Mouse (Mus musculus) heart, postnatal 10 days (tissue): ENCODE results near the gene Urgcp. TPM values are rescaled to one million over a fixed set of nuclear protein-coding genes. Genes with fewer than 3 reads are reported as not detected.
"Not testable (repeated sequence)": the region's sequence is repeated elsewhere in the genome, so short reads cannot be mapped to it uniquely, and the experiment has no call there.

Source experiments
- DNase-seq, 2 experiments: peaks; one replicate each; pipeline ENCODE4 v3.0.0; 2021
- intact Hi-C: fragments of 180-260 bp; cut with DNase I; formaldehyde crosslinking; loops from one replicate; pipeline ENCODE4 v1.15.1; 2025
- total RNA-seq, 2 experiments: library from RNA; stranded (reverse); gene quantifications; 2 replicates each; pipeline ENCODE4 v1.2.3; 2021

Urgcp gene
- total RNA-seq: 10 to 100 TPM; 65.6 to 68.5 TPM

GRCm38 (mm10) chr11:5761820-5762632 lies at the start of gene Urgcp:
Gene Urgcp, minus strand, starts transcription at chr11:5762376.
- DNase-seq: peak; percentile 96 to 97
- intact Hi-C loops: loop anchor here (2.0 kb wide), 2 partner anchors 21 to 25 kb away; no protein-coding TSS in a partner anchor

- intact Hi-C loops, DNase-seq: not testable (repeated sequence)
Observed at GRCm38 (mm10) chr11:5809487-5809886, 47.3 kb upstream of the Urgcp start.

GRCm38 (mm10) chr11:5807956-5808355 lies 45.8 kb upstream of the Urgcp start:
- no peak for DNase-seq
- intact Hi-C loops: no loop called here

- no peak for DNase-seq
- intact Hi-C loops: no loop called here
Observed at GRCm38 (mm10) chr11:5805711-5806110, 43.5 kb upstream of the Urgcp start.

- intact Hi-C loops: no loop called here
- DNase-seq: no peak
Observed at GRCm38 (mm10) chr11:5804174-5804573, 42.0 kb upstream of the Urgcp start.

GRCm38 (mm10) chr11:5803551-5803981 lies 41.4 kb upstream of the Urgcp start, which contains the start of gene Pgam2:
Gene Pgam2, minus strand, starts transcription at chr11:5803733.
- intact Hi-C loops: no loop called here
- DNase-seq: peak; percentile 80 to 87

- intact Hi-C loops: no loop called here
- peak in 1 of 2 experiments; percentile 37 for DNase-seq
Observed at GRCm38 (mm10) chr11:5802457-5803217, 40.5 kb upstream of the Urgcp start.

- peak; percentile 47 to 55 for DNase-seq
- intact Hi-C loops: no loop called here
Observed at GRCm38 (mm10) chr11:5802005-5802404, 39.8 kb upstream of the Urgcp start.

GRCm38 (mm10) chr11:5801511-5801910 lies 39.3 kb upstream of the Urgcp start:
- DNase-seq: peak in 1 of 2 experiments; percentile 23
- intact Hi-C loops: no loop called here

- DNase-seq: peak in 1 of 2 experiments; percentile 36
- intact Hi-C loops: no loop called here
Observed at GRCm38 (mm10) chr11:5799621-5800490, 37.7 kb upstream of the Urgcp start.

GRCm38 (mm10) chr11:5797928-5798327 lies 35.8 kb upstream of the Urgcp start:
- intact Hi-C loops: no loop called here
- no peak for DNase-seq

- no peak for DNase-seq
- intact Hi-C loops: no loop called here
Observed at GRCm38 (mm10) chr11:5797371-5797770, 35.2 kb upstream of the Urgcp start.

- no peak for DNase-seq
- intact Hi-C loops: no loop called here
Observed at GRCm38 (mm10) chr11:5796939-5797338, 34.8 kb upstream of the Urgcp start.

- peak; percentile 77 to 84 for DNase-seq
- intact Hi-C loops: no loop called here
Observed at GRCm38 (mm10) chr11:5795706-5796105, 33.5 kb upstream of the Urgcp start.

GRCm38 (mm10) chr11:5795290-5795689 lies 33.1 kb upstream of the Urgcp start:
- DNase-seq: no peak
- intact Hi-C loops: no loop called here

GRCm38 (mm10) chr11:5790431-5790830 lies 28.3 kb upstream of the Urgcp start:
- DNase-seq: no peak
- intact Hi-C loops: loop anchor here (5.0 kb wide), 1 partner anchor 87 kb away; the partner anchor contains the start of gene Pold2

- no peak for DNase-seq
Observed at GRCm38 (mm10) chr11:5789754-5790333, 27.7 kb upstream of the Urgcp start.

GRCm38 (mm10) chr11:5789071-5789753 lies 27.0 kb upstream of the Urgcp start:
- intact Hi-C loops: loop anchor here (5.0 kb wide), 1 partner anchor 98 kb away; no protein-coding TSS in a partner anchor
- DNase-seq: peak in 1 of 2 experiments; percentile 41

More at GRCm38 (mm10) chr11:5789754-5790333, 27.7 kb upstream of the Urgcp start:
- intact Hi-C loops: loop anchor here (5.0 kb wide), 2 partner anchors 87 to 97 kb away; partner anchors contain the start of gene Pold2
